9 mouse cellular contexts compared by ENCODE assay signal in the genomic region with DNA sequence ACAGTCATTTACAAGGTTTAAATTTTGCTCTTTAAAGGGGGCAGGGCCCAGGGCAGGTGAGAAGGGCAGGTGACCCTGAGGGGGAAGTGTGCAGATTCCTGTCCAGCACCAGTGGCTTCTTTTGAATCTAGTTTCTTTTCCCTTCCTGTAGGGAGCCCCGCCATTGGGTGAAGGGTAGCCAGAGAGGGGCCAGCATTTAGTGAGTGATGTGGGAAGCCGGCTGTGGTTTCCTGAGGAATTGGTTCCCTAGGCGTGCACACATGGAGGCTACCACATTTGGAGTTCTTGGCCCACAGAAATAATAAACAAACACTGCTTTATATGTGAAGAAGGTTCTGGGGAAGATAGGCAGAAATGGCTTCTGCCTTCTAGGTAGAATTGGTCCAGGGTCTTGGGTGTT. TPM values are rescaled to one million over a fixed set of nuclear protein-coding genes. Genes with fewer than 3 reads are reported as not detected.
DNase-seq lines count a peak whose midpoint lies in the region; ATAC-seq lines count a peak whose summit lies in the region.
"Had no signal": no experiment of that assay in that cellular context is flagged by ENCODE, and none has a peak within 500 bp of the region (broad histone marks: within the 10 kb centered on the region; RNA-seq: fewer than 3 reads in every experiment).

No protein-coding gene starts in this region.

- no peaks in the 10 kb centered on the region for H3K9me3 ChIP-seq in heart, embryonic 13.5 days
- no peaks in the 10 kb centered on the region for H3K9me3 ChIP-seq in forebrain, embryonic 11.5 days (ENCODE audit: control insufficient read depth, low read length)
- no peaks in the 10 kb centered on the region for H3K9me3 ChIP-seq in limb, embryonic 10.5 days (replicated peaks)
- H3K9me3 ChIP-seq in neural tube, embryonic 12.5 days: no peaks in the 10 kb centered on the region

- peaks cover 93% of the 10 kb centered on the region for H3K4me1 ChIP-seq in heart, embryonic 13.5 days
- peaks cover 61% of the 10 kb centered on the region for H3K4me1 ChIP-seq in forebrain, embryonic 11.5 days (replicated peaks; ENCODE audit: control insufficient read depth, insufficient read depth, low read length)
- H3K4me1 ChIP-seq in limb, embryonic 10.5 days: peaks cover 82% of the 10 kb centered on the region
- peaks cover 76% of the 10 kb centered on the region for H3K4me1 ChIP-seq in neural tube, embryonic 12.5 days

- H3K27me3 ChIP-seq in heart, embryonic 13.5 days (replicated peaks): peaks cover 70% of the 10 kb centered on the region
- H3K27me3 ChIP-seq in forebrain, embryonic 11.5 days (ENCODE audit: control insufficient read depth, insufficient read depth, low read length): no peaks in the 10 kb centered on the region
- peaks cover 5% of the 10 kb centered on the region; the same call in 1 of the 2 replicates for H3K27me3 ChIP-seq in limb, embryonic 10.5 days (ENCODE audit: low read depth, poor library complexity, severe bottlenecking)
- H3K27me3 ChIP-seq in neural tube, embryonic 12.5 days (replicated peaks): 0 out of 2 replicates have a peak, but pooled peaks cover 3% of the 10 kb centered on the region

- H3K36me3 ChIP-seq in heart, embryonic 13.5 days: peaks cover 24% of the 10 kb centered on the region
- peaks cover 3% of the 10 kb centered on the region; the same call in 1 of the 2 replicates for H3K36me3 ChIP-seq in forebrain, embryonic 11.5 days (ENCODE audit: control insufficient read depth, insufficient read depth, low read length)
- peaks cover 72% of the 10 kb centered on the region for H3K36me3 ChIP-seq in limb, embryonic 10.5 days
- peaks cover 20% of the 10 kb centered on the region; the same call in 1 of the 2 replicates for H3K36me3 ChIP-seq in neural tube, embryonic 12.5 days

- intact Hi-C loops in heart, postnatal 25 days (cut with DNase I): no loop called here

- DNase-seq in heart, postnatal 25 days (ENCODE audit: low spot score): no peak
- no peak for DNase-seq in forebrain, embryonic 11.5 days (ENCODE audit: low spot score)
- no peak for DNase-seq in limb, embryonic 10.5 days (ENCODE audit: low spot score)
- DNase-seq in right cerebral cortex, postnatal 25 days: no peak
- DNase-seq in ovary, postnatal 36 days (ENCODE audit: low spot score): no peak
- no peak for DNase-seq in lung, postnatal 10 days
- DNase-seq: adrenal gland, adult 8-10 months had no signal

- H3K4me2 ChIP-seq in heart, embryonic 13.5 days: peak overlapping the region; percentile 96; the same call in 1 of the 2 replicates
- peak overlapping the region; percentile 98 for H3K4me2 ChIP-seq in forebrain, embryonic 11.5 days (ENCODE audit: low read depth, low read length, severe bottlenecking)
- H3K4me2 ChIP-seq in neural tube, embryonic 12.5 days (replicated peaks): peak overlapping the region; percentile 93

- H3K4me3 ChIP-seq in heart, embryonic 13.5 days: no peak overlapping the region
- peak overlapping the region; percentile 20 for H3K4me3 ChIP-seq in forebrain, embryonic 11.5 days (ENCODE audit: low read depth, low read length)
- peak overlapping the region; percentile 39 for H3K4me3 ChIP-seq in limb, embryonic 10.5 days
- H3K4me3 ChIP-seq in neural tube, embryonic 12.5 days: peak overlapping the region; percentile 29

- ATAC-seq in heart, embryonic 13.5 days (ENCODE audit: extremely low read depth, insufficient number of reproducible peaks, low FRiP score, low TSS enrichment): no peak
- ATAC-seq in forebrain, embryonic 11.5 days (replicated peaks; ENCODE audit: low FRiP score): no peak
- no peak for ATAC-seq in neural tube, embryonic 12.5 days (ENCODE audit: low FRiP score, low read depth)

- 66% methylated on average over 3 of the region's 3 CpGs for WGBS in heart, embryonic 13.5 days
- WGBS in forebrain, embryonic 11.5 days: 64% methylated on average over 3 of the region's 3 CpGs
- WGBS in limb, embryonic 10.5 days: 58% methylated on average over 3 of the region's 3 CpGs
- 39% methylated on average over 3 of the region's 3 CpGs for WGBS in neural tube, embryonic 12.5 days

- 0 out of 2 replicates have a peak overlapping the region, but pooled peaks have one; percentile 10 for H3K9ac ChIP-seq in heart, embryonic 13.5 days
- peak overlapping the region; percentile 3; the same call in 1 of the 2 replicates for H3K9ac ChIP-seq in forebrain, embryonic 11.5 days (ENCODE audit: low read length)
- H3K9ac ChIP-seq in neural tube, embryonic 12.5 days: peak overlapping the region; percentile 18

- H3K27ac ChIP-seq in heart, embryonic 13.5 days (replicated peaks): no peak overlapping the region
- no peak overlapping the region for H3K27ac ChIP-seq in forebrain, embryonic 11.5 days (ENCODE audit: low read depth, low read length)
- H3K27ac ChIP-seq in limb, embryonic 10.5 days: no peak overlapping the region
- no peak overlapping the region for H3K27ac ChIP-seq in neural tube, embryonic 12.5 days

RNA-seq across cellular contexts. Expression of a gene that starts 4.5 kb away (rescaled TPM):
- polyA plus RNA-seq in heart, embryonic 13.5 days (2015; fragmentation: Nextera tagmentation; extraction: Ambion mirVana): 7.3 and 9.1 TPM in 2 replicates
- total RNA-seq in heart, postnatal 25 days (2021): 10 to 100 TPM; 15.5 to 17.4 TPM
- 57.8 and 58.2 TPM in 2 replicates for polyA plus RNA-seq in forebrain, embryonic 11.5 days (2014; fragmentation: Nextera tagmentation; extraction: Ambion mirVana)
- polyA plus RNA-seq in limb, embryonic 10.5 days (2016; fragmentation: Nextera tagmentation; extraction: Ambion mirVana): 53.4 and 55.7 TPM in 2 replicates
- polyA plus RNA-seq in neural tube, embryonic 12.5 days (2016; fragmentation: Nextera tagmentation; extraction: Ambion mirVana): 55.5 and 58.7 TPM in 2 replicates
